Mouse (Mus musculus) heart, embryonic 16.5 days (tissue): ENCODE results near the gene Art5. TPM values are rescaled to one million over a fixed set of nuclear protein-coding genes. Genes with fewer than 3 reads are reported as not detected.
"Not testable (repeated sequence)": the region's sequence is repeated elsewhere in the genome, so short reads cannot be mapped to it uniquely, and the experiment has no call there.

Experiments
- ATAC-seq: fragments of 200-750 bp; cut with Nextera tagmentation; replicated peaks from 2 replicates; pipeline ENCODE4 v1.8.0; 2017; ENCODE audit warnings: moderate number of reproducible peaks; ENCODE audit not compliant: insufficient read depth, low FRiP score; ENCODE audit errors: extremely low read depth
- H3K27ac ChIP-seq: fragments of 300-500 bp; sonication (generic); 2 replicates; pipeline ENCODE4 v1.5.1; 2014; ENCODE audit warnings: mild to moderate bottlenecking, low read length, control low read depth, moderate library complexity
- H3K27me3 ChIP-seq: fragments of 300-500 bp; sonication (generic); 2 replicates; pipeline ENCODE4 v1.6.1; 2014; ENCODE audit warnings: low read length, mixed read lengths; ENCODE audit not compliant: control insufficient read depth, insufficient read depth
- H3K36me3 ChIP-seq: fragments of 300-500 bp; sonication (generic); 2 replicates; pipeline ENCODE4 v1.6.1; 2014; ENCODE audit not compliant: control insufficient read depth, insufficient read depth
- H3K4me1 ChIP-seq: fragments of 300-500 bp; sonication (generic); 2 replicates; pipeline ENCODE4 v1.6.1; 2014; ENCODE audit warnings: low read length, mixed read lengths; ENCODE audit not compliant: control insufficient read depth, insufficient read depth
- H3K4me2 ChIP-seq: fragments of 300-500 bp; sonication (generic); 2 replicates; pipeline ENCODE4 v1.6.1; 2014; ENCODE audit warnings: low read depth, mild to moderate bottlenecking, control low read depth, low read length
- H3K4me3 ChIP-seq: fragments of 300-500 bp; sonication (generic); 2 replicates; pipeline ENCODE4 v1.5.1; 2014; ENCODE audit warnings: mild to moderate bottlenecking, control low read depth, low read length
- H3K9ac ChIP-seq: fragments of 300-500 bp; sonication (generic); 2 replicates; pipeline ENCODE4 v1.6.1; 2014; ENCODE audit warnings: low read length, control low read depth
- H3K9me3 ChIP-seq: fragments of 300-500 bp; sonication (generic); replicated peaks from 2 replicates; pipeline ENCODE4 v1.6.1; 2016; ENCODE audit warnings: low read length; ENCODE audit not compliant: control insufficient read depth
- WGBS: fragments of 180-500 bp; shearing (Covaris S2); extraction: QIAGEN DNeasy Blood & Tissue Kit; methylation state at CpG from one replicate; pipeline ENCODE4 v1.1.7; 2014; 5-methylcytosine and 5-hydroxymethylcytosine counted together
- polyA plus RNA-seq: library from polyadenylated mRNA; unstranded; fragments of >200 nt; fragmentation: Nextera tagmentation; extraction: Ambion mirVana; gene quantifications from 2 replicates; pipeline ENCODE4 v1.2.1, GENCODE M21; 2015

Art5 gene
- polyA plus RNA-seq, 1 experiment from 2014 or later: 1.9 TPM

GRCm38 (mm10) chr7:102065046-102065891, 44.0 kb downstream of the Art5 start, which contains the start of the genes Rnf121, Xndc1 and Xntrpc:
Rnf121 (minus strand) TSS chr7:102065469.
Xndc1 (plus strand) TSS chr7:102065511.
Xntrpc (plus strand) TSS chr7:102065713.
- peaks cover 3% of the 10 kb centered on the region; the same call in 1 of the 2 replicates for H3K36me3 ChIP-seq
- no peaks in the 10 kb centered on the region for H3K27me3 ChIP-seq
- H3K4me2 ChIP-seq: peak within 1 kb of the TSS; percentile 75
- ATAC-seq: peak; percentile 99
- WGBS: under 1% methylated on average over 56 of the region's 56 CpGs
- H3K4me1 ChIP-seq: peaks cover 12% of the 10 kb centered on the region
- H3K4me3 ChIP-seq: peak within 1 kb of the TSS; percentile 64
- peak within 1 kb of the TSS; percentile 86 for H3K27ac ChIP-seq
- H3K9ac ChIP-seq: peak within 1 kb of the TSS; percentile 72
- H3K9me3 ChIP-seq: no peaks in the 10 kb centered on the region

- H3K27me3 ChIP-seq: no peaks in the 10 kb centered on the region
- H3K4me1 ChIP-seq: peaks cover 12% of the 10 kb centered on the region
- peak overlapping the region; percentile 75 for H3K4me2 ChIP-seq
- WGBS: 0% methylated on average over 9 of the region's 9 CpGs
- no peaks in the 10 kb centered on the region for H3K9me3 ChIP-seq
- H3K36me3 ChIP-seq: peaks cover 3% of the 10 kb centered on the region; the same call in 1 of the 2 replicates
- peak overlapping the region; percentile 72 for H3K9ac ChIP-seq
- peak; percentile 3; the same call in 1 of the 2 replicates for ATAC-seq
- H3K27ac ChIP-seq: peak overlapping the region; percentile 86
- peak overlapping the region; percentile 64 for H3K4me3 ChIP-seq
These were observed 44.6 kb downstream of the Art5 start for GRCm38 (mm10) chr7:102064655-102065045.

- H3K9me3 ChIP-seq: no peaks in the 10 kb centered on the region
- H3K4me2 ChIP-seq: peak overlapping the region; percentile 75
- ATAC-seq: no peak
- peak overlapping the region; percentile 72; the same call in 1 of the 2 replicates for H3K9ac ChIP-seq
- 47% methylated on average over 9 of the region's 9 CpGs for WGBS
- H3K4me3 ChIP-seq: peak overlapping the region; percentile 64
- peaks cover 5% of the 10 kb centered on the region; the same call in 1 of the 2 replicates for H3K36me3 ChIP-seq
- H3K27ac ChIP-seq: no peak overlapping the region
- H3K27me3 ChIP-seq: no peaks in the 10 kb centered on the region
- H3K4me1 ChIP-seq: peaks cover 12% of the 10 kb centered on the region
These were observed 45.4 kb downstream of the Art5 start for GRCm38 (mm10) chr7:102063891-102064290.

GRCm38 (mm10) chr7:102062203-102062602, 47.1 kb downstream of the Art5 start:
- Histone ChIP-seq H3K36me3 (peaks cover 2% of the 10 kb centered on the region; the same call in 1 of the 2 replicates), H3K4me2 (no peak overlapping the region), H3K27me3 (no peaks in the 10 kb centered on the region), H3K4me3 (no peak overlapping the region), H3K9ac (no peak overlapping the region), H3K9me3 (no peaks in the 10 kb centered on the region), H3K27ac (no peak overlapping the region), H3K4me1 (peaks cover 12% of the 10 kb centered on the region)
- ATAC-seq: no peak
- WGBS: 72% methylated on average over 1 of the region's 1 CpGs

- Histone ChIP-seq H3K4me2 (no peak overlapping the region), H3K36me3 (peaks cover 2% of the 10 kb centered on the region; the same call in 1 of the 2 replicates), H3K27ac (no peak overlapping the region), H3K27me3 (no peaks in the 10 kb centered on the region), H3K9me3 (no peaks in the 10 kb centered on the region), H3K4me1 (peaks cover 10% of the 10 kb centered on the region), H3K4me3 (no peak overlapping the region), H3K9ac (no peak overlapping the region)
- WGBS: 73% methylated on average over 3 of the region's 3 CpGs
- no peak for ATAC-seq
These were observed 47.9 kb downstream of the Art5 start for GRCm38 (mm10) chr7:102061353-102061752.

GRCm38 (mm10) chr7:102048524-102048923, 60.8 kb downstream of the Art5 start:
- not testable (repeated sequence) for H3K4me3 ChIP-seq, H3K36me3 ChIP-seq, ATAC-seq, H3K9ac ChIP-seq, H3K27ac ChIP-seq, H3K4me2 ChIP-seq, H3K9me3 ChIP-seq, H3K4me1 ChIP-seq, H3K27me3 ChIP-seq

Other genes starting within 250 kb of the Art5 start
- gene Anapc15, start 245.8 kb downstream of the Art5 start, polyA plus RNA-seq: 53.2 and 54.0 TPM in 2 replicates
- gene Folr1, start 238.7 kb downstream of the Art5 start, polyA plus RNA-seq: 4.0 and 4.7 TPM in 2 replicates
- 147 and 151 TPM in 2 replicates for gene Lamtor1, start 203.6 kb downstream of the Art5 start, polyA plus RNA-seq
- gene Tomt, start 203.1 kb downstream of the Art5 start, polyA plus RNA-seq: 0.14 TPM in 1 of 2 replicates, not detected in the other
- 5.9 and 7.0 TPM in 2 replicates for gene Lrrc51, start 175.6 kb downstream of the Art5 start, polyA plus RNA-seq
- gene Numa1, start 175.4 kb downstream of the Art5 start, polyA plus RNA-seq: 41.0 and 46.5 TPM in 2 replicates
- gene Il18bp, start 90.8 kb downstream of the Art5 start, polyA plus RNA-seq: 1.9 and 3.2 TPM in 2 replicates
- 16.5 and 17.3 TPM in 2 replicates for gene Rnf121, start 44.0 kb downstream of the Art5 start, polyA plus RNA-seq
- 19.6 and 21.6 TPM in 2 replicates for gene Xndc1, start 44.0 kb downstream of the Art5 start, polyA plus RNA-seq
- 0.80 and 0.95 TPM in 2 replicates for gene Xntrpc, start 43.8 kb downstream of the Art5 start, polyA plus RNA-seq
- gene Trpc2, start 26.4 kb downstream of the Art5 start, polyA plus RNA-seq: 0.12 and 0.17 TPM in 2 replicates
- gene Art1, start 7.7 kb downstream of the Art5 start, polyA plus RNA-seq: 3.1 and 5.0 TPM in 2 replicates
- 0.24 TPM in 1 of 2 replicates, not detected in the other for gene Chrna10, start 7.3 kb upstream of the Art5 start, polyA plus RNA-seq
- gene Nup98, start 100.7 kb upstream of the Art5 start, polyA plus RNA-seq: 20.7 and 20.8 TPM in 2 replicates
- gene Pgap2, start 100.7 kb upstream of the Art5 start, polyA plus RNA-seq: 56.4 and 61.6 TPM in 2 replicates
- gene Rhog, start 146.6 kb upstream of the Art5 start, polyA plus RNA-seq: 54.1 and 59.6 TPM in 2 replicates
- 16.2 and 18.5 TPM in 2 replicates for gene Stim1, start 158.3 kb upstream of the Art5 start, polyA plus RNA-seq